Mouse (Mus musculus) neural tube, embryonic 14.5 days (tissue): ENCODE measurements around the gene Ago3. TPM values are rescaled to one million over a fixed set of nuclear protein-coding genes. Genes with fewer than 3 reads are reported as not detected.

Experiments used
- ATAC-seq: fragments of 200-750 bp; cut with Nextera tagmentation; 2 replicates; pipeline ENCODE4 v1.8.0; 2017; ENCODE audit warnings: low read depth, mild to moderate bottlenecking, moderate TSS enrichment, moderate library complexity
- H3K27ac ChIP-seq: fragments of 300-500 bp; sonication (generic); 2 replicates; pipeline ENCODE4 v1.5.1; 2014; ENCODE audit warnings: low read depth, mild to moderate bottlenecking, control low read depth, low read length, moderate library complexity, mixed read lengths
- H3K27me3 ChIP-seq: fragments of 300-500 bp; sonication (generic); 2 replicates; pipeline ENCODE4 v1.6.1; 2014; ENCODE audit warnings: low read length; ENCODE audit not compliant: control insufficient read depth, insufficient read depth
- H3K36me3 ChIP-seq: fragments of 300-500 bp; sonication (generic); 2 replicates; pipeline ENCODE4 v1.6.1; 2014; ENCODE audit warnings: low read length, mixed read lengths; ENCODE audit not compliant: control insufficient read depth, insufficient read depth
- H3K4me1 ChIP-seq: fragments of 300-500 bp; sonication (generic); 2 replicates; pipeline ENCODE4 v1.6.1; 2014; ENCODE audit warnings: low read length; ENCODE audit not compliant: control insufficient read depth, insufficient read depth
- H3K4me2 ChIP-seq: fragments of 300-500 bp; sonication (generic); 2 replicates; pipeline ENCODE4 v1.6.1; 2014; ENCODE audit warnings: mild to moderate bottlenecking, low read depth, low read length, control low read depth
- H3K4me3 ChIP-seq: fragments of 300-500 bp; sonication (generic); 2 replicates; pipeline ENCODE4 v1.5.1; 2014; ENCODE audit warnings: low read depth, low read length, control low read depth, mixed read lengths
- H3K9ac ChIP-seq: fragments of 300-500 bp; sonication (generic); replicated peaks from 2 replicates; pipeline ENCODE4 v1.6.1; 2014; ENCODE audit warnings: low read depth, mild to moderate bottlenecking, control low read depth, low read length, mixed read lengths
- H3K9me3 ChIP-seq: fragments of 300-500 bp; sonication (generic); 2 replicates; pipeline ENCODE4 v1.6.1; 2016; ENCODE audit warnings: low read length; ENCODE audit not compliant: control insufficient read depth
- WGBS: fragments of 180-500 bp; shearing (Covaris S2); extraction: QIAGEN DNeasy Blood & Tissue Kit; methylation state at CpG from one replicate; pipeline ENCODE4 v1.1.7; 2014; 5-methylcytosine and 5-hydroxymethylcytosine counted together
- polyA plus RNA-seq: library from polyadenylated mRNA; unstranded; fragments of >200 nt; fragmentation: Nextera tagmentation; extraction: Ambion mirVana; gene quantifications from 2 replicates; pipeline ENCODE4 v1.2.1, GENCODE M21; 2014

Ago3 gene
- polyA plus RNA-seq, 1 experiment from 2014 or later = 22.9 TPM

DNA sequence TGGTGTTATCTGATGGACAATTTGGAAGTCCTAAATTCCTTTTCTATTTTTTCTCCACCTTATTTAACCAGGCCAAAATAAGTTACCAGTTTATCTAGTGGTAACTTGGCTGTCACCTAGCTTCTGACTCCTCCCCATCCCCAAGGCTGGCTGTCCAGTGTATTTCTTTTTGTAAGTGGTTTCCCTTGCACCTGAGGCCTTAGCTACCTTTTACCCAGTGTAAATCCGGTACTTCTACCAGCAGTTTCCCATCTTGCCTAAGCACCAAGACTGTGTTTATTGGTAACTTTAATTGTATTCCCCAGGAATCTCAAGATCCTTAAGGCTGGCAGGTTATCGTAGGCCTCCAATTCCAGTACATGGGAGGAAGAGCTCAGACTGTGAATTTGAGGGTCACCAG lies 4.7 kb upstream of the Ago3 start:
- H3K27ac ChIP-seq = no peak overlapping the region
- no peak for ATAC-seq
- H3K9ac ChIP-seq = no peak overlapping the region
- WGBS = 88% methylated on average over 2 of the region's 2 CpGs
- H3K4me2 ChIP-seq = no peak overlapping the region
- H3K27me3 ChIP-seq = no peaks in the 10 kb centered on the region
- H3K9me3 ChIP-seq = no peaks in the 10 kb centered on the region
- H3K36me3 ChIP-seq = peaks cover 19% of the 10 kb centered on the region
- no peak overlapping the region for H3K4me3 ChIP-seq
- no peaks in the 10 kb centered on the region for H3K4me1 ChIP-seq

DNA sequence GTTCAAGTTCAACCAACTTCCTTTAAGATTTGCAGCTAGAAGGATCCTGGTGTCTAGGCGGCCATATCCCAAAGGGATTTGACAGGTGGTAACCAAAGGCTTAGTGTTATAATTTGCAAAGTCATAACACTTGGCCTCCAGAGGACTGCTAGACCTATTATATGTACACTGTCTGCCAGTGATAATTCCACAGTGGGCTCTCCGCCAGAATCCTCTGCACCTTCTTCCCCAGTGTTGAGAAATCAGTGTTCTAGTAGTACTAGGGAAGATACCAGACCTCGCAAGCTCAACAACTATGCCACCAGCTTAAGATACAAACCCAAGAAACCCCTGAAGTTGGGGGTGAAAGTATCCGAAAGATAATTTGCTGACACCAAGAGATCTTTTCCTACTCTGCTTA lies 3.8 kb upstream of the Ago3 start:
- no peaks in the 10 kb centered on the region for H3K27me3 ChIP-seq
- WGBS = 89% methylated on average over 4 of the region's 4 CpGs
- H3K9me3 ChIP-seq = no peaks in the 10 kb centered on the region
- no peak overlapping the region for H3K4me2 ChIP-seq
- no peak overlapping the region for H3K9ac ChIP-seq
- no peak for ATAC-seq
- H3K27ac ChIP-seq = no peak overlapping the region
- peaks cover 3% of the 10 kb centered on the region; the same call in 1 of the 2 replicates for H3K4me1 ChIP-seq
- H3K4me3 ChIP-seq = no peak overlapping the region
- H3K36me3 ChIP-seq = peaks cover 10% of the 10 kb centered on the region; the same call in 1 of the 2 replicates

DNA sequence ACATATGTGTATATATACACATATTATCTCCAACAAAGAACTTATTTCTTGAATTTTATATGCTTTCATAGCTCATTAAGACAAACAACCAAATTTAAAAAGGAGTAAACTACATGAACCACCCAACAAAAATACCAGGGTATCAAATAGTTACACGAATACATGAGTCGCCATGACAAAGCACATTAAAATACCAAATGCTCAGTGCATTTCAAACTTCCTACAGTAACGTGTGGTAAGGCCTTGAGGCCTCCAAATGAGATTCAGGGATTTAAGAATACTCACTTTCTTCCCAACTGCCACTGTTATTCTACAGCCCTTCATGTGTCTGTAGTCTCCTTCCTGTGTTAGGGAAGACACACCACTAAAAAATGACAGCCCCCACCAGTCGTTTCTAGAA lies 2.4 kb upstream of the Ago3 start:
- no peaks in the 10 kb centered on the region for H3K9me3 ChIP-seq
- peaks cover 10% of the 10 kb centered on the region; the same call in 1 of the 2 replicates for H3K36me3 ChIP-seq
- 84% methylated on average over 4 of the region's 4 CpGs for WGBS
- no peaks in the 10 kb centered on the region for H3K27me3 ChIP-seq
- H3K4me2 ChIP-seq = no peak overlapping the region
- H3K4me1 ChIP-seq = peaks cover 4% of the 10 kb centered on the region; the same call in 1 of the 2 replicates
- no peak overlapping the region for H3K4me3 ChIP-seq
- H3K9ac ChIP-seq = no peak overlapping the region
- H3K27ac ChIP-seq = no peak overlapping the region
- ATAC-seq = no peak

DNA sequence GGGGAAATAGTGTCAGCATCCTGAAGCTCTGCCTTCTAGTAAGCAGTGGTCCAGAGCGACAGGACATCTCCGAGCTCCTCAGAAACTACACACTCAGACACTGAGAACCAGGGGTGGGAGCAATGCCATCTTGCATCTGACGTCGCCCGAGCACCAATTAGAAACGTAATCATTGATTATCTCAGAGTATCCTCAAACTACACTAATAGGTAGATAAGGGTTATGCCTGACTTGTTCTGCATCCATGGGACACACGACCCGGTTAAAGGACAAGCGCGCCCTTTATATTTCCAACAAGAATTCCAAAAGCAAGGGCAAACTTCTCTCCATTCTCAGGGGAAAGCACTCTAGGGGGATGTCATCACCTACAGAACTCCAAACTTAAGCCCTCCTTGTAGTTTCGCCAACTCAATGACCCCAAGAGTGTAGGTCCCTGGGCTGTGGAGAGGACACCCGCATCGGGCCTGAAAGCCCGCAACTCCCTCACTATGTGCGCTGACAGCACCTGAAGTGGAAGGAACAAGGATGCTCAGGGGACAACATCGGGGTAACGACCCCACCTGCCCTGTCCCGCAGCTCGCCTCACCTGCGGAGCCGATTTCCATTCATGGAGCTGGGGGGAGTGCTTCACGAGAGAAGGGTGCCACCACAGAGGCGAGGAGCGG lies 542 bp downstream of the Ago3 start:
- 4% methylated on average over 24 of the region's 24 CpGs for WGBS
- H3K9me3 ChIP-seq = no peaks in the 10 kb centered on the region
- peaks cover 4% of the 10 kb centered on the region; the same call in 1 of the 2 replicates for H3K4me1 ChIP-seq
- no peak; the same call in 1 of the 2 replicates for ATAC-seq
- peak overlapping the region; percentile 89 for H3K4me3 ChIP-seq
- no peaks in the 10 kb centered on the region for H3K36me3 ChIP-seq
- H3K27me3 ChIP-seq = no peaks in the 10 kb centered on the region
- H3K4me2 ChIP-seq = peak overlapping the region; percentile 69
- peak overlapping the region; percentile 66 for H3K9ac ChIP-seq
- peak overlapping the region; percentile 90 for H3K27ac ChIP-seq

DNA sequence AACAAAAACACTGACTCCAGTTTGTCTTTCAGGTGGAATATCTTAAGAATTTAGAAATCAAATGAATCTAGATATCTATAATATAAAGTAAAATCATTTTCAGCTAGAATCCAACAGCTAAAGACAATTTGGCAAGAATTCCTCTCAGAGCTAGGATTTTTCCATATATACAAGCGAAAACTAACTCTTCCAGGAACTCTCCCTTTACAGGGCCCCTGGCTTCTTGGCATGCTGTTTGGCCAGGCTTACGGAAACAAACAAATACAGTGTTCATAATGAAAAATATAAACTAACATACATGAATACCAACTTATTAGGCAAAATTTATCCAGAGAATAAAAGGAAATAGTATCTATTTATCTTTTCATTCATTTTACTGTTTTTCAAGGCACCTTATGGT lies 5.5 kb downstream of the Ago3 start:
- 95% methylated on average over 2 of the region's 2 CpGs for WGBS
- ATAC-seq = no peak
- H3K9ac ChIP-seq = no peak overlapping the region
- no peak overlapping the region for H3K27ac ChIP-seq
- no peak overlapping the region for H3K4me2 ChIP-seq
- H3K4me3 ChIP-seq = no peak overlapping the region
- no peaks in the 10 kb centered on the region for H3K9me3 ChIP-seq
- H3K27me3 ChIP-seq = no peaks in the 10 kb centered on the region
- peaks cover 4% of the 10 kb centered on the region; the same call in 1 of the 2 replicates for H3K4me1 ChIP-seq
- no peaks in the 10 kb centered on the region for H3K36me3 ChIP-seq

DNA sequence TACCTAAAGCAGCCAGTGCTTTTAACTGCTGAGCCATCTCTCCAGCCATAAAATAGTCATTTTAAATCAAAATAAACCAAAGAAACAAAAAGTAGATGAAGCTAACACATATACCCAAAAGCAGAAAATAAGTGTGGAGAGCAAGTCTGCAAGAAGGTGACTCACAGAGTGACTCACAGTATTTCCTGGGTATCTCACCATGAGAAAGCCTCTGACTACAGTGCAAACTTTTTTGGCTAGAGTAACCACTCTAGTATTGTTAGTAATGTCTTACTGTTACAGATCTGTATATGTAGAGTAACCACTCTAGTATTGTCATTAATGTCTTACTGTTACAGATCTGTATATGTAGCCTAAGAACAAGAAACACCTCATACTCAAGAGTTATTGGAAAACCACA lies 13.6 kb downstream of the Ago3 start:
- no peak for ATAC-seq
- no peak overlapping the region for H3K27ac ChIP-seq
- no peaks in the 10 kb centered on the region for H3K4me1 ChIP-seq
- H3K36me3 ChIP-seq = no peaks in the 10 kb centered on the region
- no peaks in the 10 kb centered on the region for H3K9me3 ChIP-seq
- H3K4me2 ChIP-seq = no peak overlapping the region
- no peak overlapping the region for H3K4me3 ChIP-seq
- no peaks in the 10 kb centered on the region for H3K27me3 ChIP-seq
- H3K9ac ChIP-seq = no peak overlapping the region

DNA sequence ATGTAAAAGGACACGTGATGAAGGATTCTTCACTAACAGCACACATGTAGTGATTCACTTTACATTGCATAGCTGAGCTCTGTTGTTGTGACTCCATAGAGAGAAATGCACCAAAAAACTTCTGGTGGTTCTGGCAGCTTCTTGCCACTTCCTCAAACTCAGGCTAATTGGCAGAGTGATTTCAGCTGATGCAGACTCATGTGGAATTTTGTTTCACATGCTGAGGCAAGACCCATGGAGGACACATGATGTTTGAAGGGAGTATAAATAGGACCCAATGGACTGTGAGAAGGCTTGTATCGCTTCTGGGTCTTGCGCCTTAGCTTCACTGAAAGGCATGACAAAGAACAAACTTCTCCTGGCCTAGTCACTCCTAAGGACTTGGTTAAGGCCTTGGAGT lies 16.8 kb downstream of the Ago3 start:
- Histone ChIP-seq H3K27me3 (no peaks in the 10 kb centered on the region), H3K9me3 (no peaks in the 10 kb centered on the region), H3K9ac (no peak overlapping the region), H3K4me1 (no peaks in the 10 kb centered on the region), H3K36me3 (no peaks in the 10 kb centered on the region), H3K27ac (no peak overlapping the region), H3K4me3 (no peak overlapping the region), H3K4me2 (no peak overlapping the region)
- ATAC-seq = no peak
- WGBS = 89% methylated on average over 3 of the region's 3 CpGs

DNA sequence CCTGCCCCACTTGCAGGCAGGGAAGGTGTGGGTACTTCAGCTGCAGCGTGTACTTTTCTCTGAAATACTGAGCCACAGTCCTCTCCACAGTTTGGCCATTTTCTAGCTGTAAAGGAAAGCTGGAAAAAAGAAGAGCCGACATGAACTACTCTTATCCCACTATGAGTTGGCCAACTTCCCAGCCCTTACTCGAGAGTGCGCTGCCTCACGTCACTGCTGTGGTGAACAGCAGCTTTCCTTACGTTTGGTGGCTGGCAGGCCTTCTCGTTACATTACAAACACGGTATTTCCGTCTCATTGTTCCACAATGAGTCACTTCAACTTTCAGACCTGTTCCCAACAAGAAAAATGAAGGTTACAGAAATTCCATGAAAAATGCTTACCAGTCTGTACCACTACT lies 57.9 kb downstream of the Ago3 start:
- no peak for ATAC-seq
- H3K9me3 ChIP-seq = no peaks in the 10 kb centered on the region

DNA sequence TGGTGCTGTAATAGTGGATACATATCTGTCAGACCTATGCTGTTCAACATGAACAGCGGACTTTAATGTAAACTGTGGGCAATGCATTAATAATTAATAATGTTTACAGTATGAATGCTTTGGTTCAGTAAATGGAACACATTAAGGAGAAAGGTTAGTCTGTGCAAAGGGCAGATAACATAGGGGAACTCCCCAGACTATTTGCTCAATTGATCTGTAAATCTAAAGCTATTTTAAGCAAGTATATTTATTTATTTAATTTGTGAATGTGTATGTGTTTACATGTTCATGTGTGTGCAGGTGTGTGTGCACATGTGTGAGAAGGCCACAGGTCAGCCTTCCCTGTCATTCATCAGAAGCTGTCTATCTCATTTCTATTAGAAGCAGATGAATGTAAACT lies 69.3 kb downstream of the Ago3 start:
- Histone ChIP-seq H3K4me1 (no peaks in the 10 kb centered on the region), H3K27ac (no peak overlapping the region), H3K27me3 (no peaks in the 10 kb centered on the region), H3K4me2 (no peak overlapping the region), H3K9ac (no peak overlapping the region), H3K36me3 (peaks cover 6% of the 10 kb centered on the region; the same call in 1 of the 2 replicates), H3K9me3 (no peaks in the 10 kb centered on the region), H3K4me3 (no peak overlapping the region)
- no peak for ATAC-seq
- WGBS = 91% methylated on average over 1 of the region's 1 CpGs

More for the DNA sequence above, 57.9 kb downstream of the Ago3 start:
- Histone ChIP-seq H3K4me2 (no peak overlapping the region), H3K4me3 (no peak overlapping the region), H3K27ac (no peak overlapping the region), H3K36me3 (peaks cover 9% of the 10 kb centered on the region), H3K9ac (no peak overlapping the region), H3K27me3 (no peaks in the 10 kb centered on the region), H3K4me1 (no peaks in the 10 kb centered on the region)
- WGBS = 93% methylated on average over 9 of the region's 9 CpGs
